Mouse (Mus musculus) common myeloid progenitor, adult 5-6 weeks (primary cell): ENCODE measurements around the gene Has3. TPM values are rescaled to one million over a fixed set of nuclear protein-coding genes. Genes with fewer than 3 reads are reported as not detected.

Source experiments
- ATAC-seq: replicated peaks from 2 replicates; pipeline ENCODE4 v1.8.0; 2016; ENCODE audit warnings: low read depth, mild to moderate bottlenecking, moderate TSS enrichment, inconsistent platforms; ENCODE audit not compliant: poor library complexity, severe bottlenecking
- total RNA-seq: library from RNA; stranded (forward); fragments of 200-1000, 187-1606 nt; gene quantifications from 2 replicates; pipeline ENCODE4 v1.2.3, GENCODE M21; 2017

Has3 gene
- 1.4 and 2.5 TPM in 2 replicates for total RNA-seq

DNA sequence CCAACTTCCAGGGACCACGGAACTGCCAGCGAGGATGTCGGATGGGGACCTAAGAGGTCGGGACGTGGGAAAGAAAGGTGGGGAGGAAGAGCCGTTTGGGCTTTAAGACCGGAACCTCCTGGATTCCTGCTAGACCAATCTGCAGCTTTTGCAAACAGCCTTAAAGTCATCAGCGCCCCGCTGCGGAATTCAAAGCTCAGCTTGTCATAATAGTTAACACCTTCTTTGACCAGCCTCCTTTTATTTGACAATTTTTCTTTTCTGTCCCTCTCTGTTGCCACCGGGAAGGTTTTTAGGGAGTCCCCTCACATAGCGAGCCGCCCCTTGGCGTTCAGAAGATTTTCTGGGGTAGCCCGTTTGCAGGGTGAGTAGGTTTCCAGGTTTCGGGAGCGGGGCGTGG, at the start of gene Has3:
TSS of gene Has3 (plus strand) at position 192 of the 400 bp plus-strand sequence.
- ATAC-seq, result no peak

DNA sequence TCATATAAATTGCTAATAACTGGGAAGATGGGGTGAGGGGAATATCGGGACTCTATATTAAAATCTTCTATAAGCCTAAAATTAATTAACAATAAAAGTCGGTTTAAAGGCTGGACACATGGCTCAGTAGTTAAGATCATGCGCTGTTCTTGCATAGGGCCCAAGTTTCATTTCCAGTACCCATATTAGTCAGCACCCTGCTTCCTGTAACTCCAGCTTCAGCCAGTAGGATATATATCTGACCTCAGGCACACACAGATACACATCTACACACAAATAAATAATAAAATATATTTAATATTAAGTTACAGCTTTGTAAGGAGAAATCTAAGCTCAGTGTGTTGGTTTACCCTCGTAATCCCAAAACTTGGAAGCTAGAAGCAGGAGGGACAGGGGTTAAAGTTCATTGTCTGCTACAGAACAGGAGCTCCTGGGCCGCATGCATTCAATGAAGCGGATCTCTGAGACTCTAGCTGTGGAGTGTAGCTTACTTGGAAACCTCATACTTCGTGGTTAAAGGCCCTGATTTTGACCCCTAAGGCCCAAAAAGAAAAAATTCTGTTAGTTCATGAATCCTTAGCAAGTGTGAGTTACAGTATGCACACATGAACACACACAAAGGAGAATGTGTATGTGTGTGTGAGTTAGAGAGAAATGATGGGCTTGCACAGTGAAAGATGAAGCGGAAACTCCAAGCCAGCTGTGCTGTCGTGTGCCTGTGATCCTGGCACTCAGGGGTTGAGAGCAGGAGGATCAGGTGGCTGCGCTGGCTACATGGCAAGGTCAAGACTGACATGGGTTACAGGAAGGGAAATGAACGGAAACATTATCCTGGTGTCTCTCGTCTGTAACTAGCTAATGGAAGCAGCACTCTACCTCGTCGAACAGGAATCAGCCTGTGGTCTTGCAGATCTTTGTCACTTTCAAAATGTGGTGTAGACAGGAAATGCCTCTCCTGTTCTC, 49.2 kb upstream of the Has3 start:
- ATAC-seq, result peak; percentile 47; the same call in 1 of the 2 replicates

DNA sequence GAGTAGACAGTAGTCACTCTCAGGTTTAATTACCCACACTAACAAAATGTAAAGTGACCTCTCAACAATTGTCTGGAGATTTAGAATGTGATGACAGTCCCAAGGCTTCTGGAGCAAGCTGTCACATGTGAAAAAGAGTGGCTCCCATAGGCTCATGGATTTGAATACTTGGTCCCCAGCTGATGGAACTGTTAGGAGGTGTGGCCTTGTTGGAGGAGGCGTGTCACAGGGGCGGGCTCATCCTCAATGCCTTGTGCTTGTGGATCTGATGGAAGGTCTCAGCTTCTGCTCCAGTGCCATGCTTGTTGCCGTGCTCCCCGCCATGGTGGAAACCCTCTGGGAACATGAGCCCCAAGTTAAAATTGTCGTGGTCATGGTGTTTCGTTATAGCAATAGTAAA, 41.1 kb upstream of the Has3 start:
- no peak for ATAC-seq

DNA sequence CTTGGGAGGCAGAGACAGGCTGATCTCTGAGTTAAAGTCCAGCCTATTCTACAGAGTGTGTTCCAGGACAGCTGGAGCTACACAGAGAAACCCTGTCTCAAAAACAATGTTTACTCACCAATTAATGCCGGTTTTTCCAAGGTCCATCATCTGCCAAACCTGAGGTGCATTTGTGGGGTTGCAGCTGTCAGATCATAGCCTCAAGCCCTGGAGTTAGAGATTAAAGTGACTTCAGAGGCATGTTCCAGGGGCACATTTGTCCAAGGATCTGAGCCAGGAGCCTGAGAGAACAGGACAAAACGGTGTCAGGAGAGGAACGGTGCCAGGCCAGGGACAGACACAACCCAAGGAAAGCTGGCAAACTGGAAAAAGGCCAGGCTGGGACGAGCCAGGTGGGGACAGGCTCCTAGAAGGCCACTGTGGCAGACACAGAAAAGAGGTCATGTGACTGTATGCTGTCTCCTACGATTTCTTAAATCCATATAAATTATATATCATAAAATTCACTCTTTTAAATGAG, 40.5 kb upstream of the Has3 start:
- no peak for ATAC-seq

DNA sequence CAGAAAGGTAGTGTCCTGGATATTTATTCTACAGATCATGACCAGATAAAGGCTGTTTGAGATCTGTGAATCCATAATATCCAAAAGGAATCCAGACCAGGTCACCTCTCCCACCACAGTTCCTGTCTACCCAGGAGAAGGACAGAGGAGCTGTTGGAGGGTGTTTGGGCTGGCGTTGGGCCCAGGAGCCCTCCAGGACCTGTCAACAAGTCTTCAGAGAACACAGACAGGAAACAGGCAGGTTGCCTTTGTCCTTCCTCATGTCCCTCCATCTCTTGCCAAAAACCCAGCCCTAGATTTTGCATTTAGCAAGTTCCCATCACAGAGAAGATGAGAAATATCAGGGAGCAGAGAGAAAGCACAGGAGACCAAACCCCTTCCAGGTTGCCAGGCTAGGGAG, 35.1 kb upstream of the Has3 start:
- no peak for ATAC-seq

DNA sequence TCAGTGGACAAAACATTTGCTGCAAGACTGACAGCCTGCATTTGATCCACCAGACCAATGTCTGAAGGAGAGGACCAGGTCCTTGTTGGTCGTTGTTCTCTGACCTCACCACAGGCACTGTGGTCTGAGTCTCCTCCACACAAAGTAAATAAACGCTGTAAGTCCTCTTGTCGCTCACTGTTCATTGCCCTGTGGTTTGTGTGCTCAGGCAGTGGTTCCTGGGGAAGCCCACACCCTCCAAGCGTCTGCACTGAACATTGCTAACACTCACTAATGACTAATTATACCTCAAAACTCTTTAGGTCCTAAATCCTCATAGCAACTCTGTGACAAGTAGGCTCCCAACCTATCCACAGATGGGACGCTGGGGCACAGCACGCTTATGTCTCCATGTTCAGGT, 33.5 kb upstream of the Has3 start:
- peak; percentile 45 for ATAC-seq

DNA sequence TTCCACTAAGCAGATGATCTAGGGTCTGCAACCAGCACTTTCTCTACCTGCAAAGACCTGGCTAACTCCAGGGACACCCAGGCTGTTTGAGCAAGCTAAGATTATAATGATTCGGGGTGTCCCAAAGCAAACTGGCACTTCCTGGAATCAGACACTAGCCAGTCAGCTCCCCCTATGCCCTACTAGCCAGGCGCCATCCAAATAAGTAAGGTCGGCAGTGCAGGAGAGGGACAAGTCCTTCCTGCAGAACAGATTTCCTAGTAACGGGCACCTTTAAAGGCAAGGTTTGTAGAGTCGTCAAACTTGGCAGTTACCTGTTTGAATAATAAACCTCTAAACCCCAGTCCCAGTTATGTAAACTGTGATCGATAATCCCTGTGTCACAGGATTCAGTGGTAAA, 31.2 kb upstream of the Has3 start:
- ATAC-seq, result no peak

DNA sequence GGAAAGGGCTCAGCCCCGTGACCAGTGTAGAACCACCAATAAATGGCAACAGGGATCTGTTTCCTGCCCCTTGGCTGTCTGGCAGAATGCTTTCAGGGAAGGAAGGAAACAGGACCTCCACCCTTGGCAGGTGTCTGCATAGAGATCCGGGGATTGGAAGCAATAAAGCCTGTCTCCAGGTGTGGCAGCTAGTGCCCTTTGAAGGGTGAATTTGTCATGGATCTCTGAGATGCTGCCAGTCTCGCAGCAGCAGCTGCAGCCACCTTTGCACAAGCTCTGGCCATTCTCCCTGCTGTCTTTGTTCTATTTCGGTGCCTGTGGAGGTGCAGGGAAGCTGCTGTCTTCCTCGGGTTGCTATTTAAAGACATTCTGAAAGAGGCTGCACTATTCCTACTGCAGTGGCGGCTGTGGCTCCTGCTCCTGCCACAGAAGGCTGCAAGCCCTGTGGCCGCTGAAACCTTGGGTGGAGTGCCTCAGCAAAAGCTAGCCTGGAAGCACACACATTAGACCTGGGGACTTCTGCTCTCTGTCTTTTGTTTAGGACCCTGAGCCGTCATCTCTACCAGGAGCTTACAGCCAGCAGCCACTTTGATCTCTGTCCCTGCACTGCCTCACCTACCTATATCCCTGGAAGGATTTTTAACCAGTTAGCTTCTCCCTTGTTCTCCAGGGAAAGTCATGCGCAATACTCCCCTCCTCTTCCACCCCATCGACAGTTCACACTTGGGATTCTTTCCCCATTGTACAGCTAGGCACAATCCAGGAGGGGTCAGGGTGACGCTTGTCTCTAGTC, 30.6 kb upstream of the Has3 start:
- ATAC-seq, result no peak

DNA sequence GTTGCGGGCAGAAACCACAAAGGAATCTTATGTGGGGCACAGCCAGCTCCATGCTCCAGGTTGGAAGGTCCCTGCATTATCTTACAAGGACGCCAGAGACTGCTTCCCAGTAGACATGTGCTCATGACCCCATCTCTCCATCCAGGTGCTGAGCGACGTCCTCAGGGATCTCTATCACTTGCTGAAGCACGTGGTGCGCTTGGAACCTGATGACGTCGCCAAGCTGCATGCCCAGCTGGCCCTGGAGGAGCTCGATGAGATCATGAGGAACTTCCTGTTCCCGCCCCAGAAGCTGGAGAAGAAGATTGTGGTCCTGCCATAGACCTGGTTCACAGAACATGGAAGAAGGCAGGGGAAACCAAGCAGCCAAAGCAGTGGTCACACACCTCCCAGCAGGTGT, 20.0 kb upstream of the Has3 start:
- no peak for ATAC-seq

DNA sequence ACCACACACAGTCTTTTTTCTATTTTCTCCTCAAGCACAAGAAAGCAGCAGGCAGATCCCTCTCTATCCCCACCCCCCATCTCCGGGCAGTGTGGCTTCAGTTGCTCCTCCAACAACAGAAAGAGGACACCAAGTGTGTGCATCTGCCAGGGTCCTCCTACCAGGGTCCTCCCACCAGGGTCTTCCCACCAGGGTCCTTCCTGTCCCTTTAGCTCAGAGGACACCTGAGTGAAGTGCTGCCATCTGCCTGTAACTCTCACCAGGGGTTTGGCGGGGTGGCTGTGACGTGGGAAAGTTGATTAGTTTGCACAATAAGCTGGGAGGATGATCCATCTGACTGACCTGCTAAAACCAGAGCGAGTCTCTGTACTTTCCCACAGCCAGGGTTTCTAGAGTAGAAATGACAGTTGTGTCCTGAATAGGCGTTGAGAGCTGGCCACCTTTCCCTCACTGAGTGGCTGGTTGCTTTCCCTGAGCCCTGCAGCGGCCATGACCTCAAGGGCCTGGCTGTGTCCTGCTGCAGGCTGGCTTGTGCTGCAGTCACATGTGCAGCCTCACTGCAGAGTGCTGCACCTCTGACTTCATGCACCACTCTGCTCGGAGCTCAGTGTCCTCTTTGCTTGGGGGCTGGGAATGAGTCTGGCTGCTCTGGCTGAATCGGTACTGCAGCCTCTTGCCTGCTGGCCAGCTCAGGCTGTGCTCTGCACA, 15.4 kb upstream of the Has3 start:
- no peak for ATAC-seq

DNA sequence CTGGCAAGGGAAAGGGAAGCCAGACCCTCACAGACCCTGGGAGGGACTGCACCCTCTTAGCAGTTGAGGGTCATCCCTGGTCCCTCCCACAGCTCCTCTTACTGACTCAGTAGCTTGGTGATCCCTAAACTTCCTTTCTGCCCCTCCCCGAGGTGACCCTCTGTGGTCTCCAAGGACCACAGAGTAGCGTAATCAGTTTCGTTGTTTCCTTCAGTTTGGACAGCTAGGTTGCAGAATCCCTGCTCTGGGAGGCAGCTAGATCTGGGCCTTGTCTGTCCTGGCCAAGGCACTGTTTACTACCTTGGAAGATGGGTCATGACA, 14.8 kb upstream of the Has3 start:
- ATAC-seq, result 0 out of 2 replicates have a peak, but pooled peaks have one; percentile 29

DNA sequence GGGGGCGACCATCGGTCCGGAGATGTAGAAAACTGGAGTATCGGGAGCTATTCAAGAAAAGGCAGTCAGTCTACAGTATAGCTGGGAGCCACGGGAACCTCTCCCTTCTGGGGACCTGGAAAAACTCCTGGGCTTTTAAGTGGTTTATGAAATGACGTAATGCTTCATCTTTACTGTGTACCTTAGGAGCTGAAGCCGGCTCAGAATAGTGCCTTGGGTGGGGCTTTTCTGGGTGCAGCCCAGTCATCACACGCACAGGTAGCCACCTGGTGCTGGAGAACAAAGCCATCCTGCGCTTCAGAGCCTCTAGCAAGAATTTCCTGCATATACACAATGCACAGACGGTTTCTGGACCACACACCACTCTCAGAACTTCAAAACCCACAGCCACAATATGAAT, 7.2 kb upstream of the Has3 start:
- ATAC-seq, result no peak

DNA sequence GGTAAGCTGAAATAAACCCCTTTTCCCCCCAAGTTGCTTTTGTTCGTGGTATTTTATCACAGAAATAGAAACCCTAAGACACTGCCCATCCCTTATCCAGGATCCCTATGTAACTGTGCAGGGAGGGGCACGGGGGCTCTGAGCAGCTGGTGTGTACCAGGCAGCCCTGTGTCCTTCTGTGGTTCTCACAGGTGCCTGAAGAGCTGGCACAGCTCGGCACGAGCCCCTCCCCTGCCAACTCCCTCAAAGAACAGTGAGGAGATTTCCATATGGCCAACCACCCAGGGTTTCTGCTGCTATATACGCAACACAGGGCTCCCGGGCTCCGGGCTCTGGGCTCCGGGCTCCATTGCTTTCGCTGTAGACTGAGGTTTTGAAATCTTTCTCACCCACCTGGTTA, 4.7 kb upstream of the Has3 start:
- ATAC-seq, result no peak

DNA sequence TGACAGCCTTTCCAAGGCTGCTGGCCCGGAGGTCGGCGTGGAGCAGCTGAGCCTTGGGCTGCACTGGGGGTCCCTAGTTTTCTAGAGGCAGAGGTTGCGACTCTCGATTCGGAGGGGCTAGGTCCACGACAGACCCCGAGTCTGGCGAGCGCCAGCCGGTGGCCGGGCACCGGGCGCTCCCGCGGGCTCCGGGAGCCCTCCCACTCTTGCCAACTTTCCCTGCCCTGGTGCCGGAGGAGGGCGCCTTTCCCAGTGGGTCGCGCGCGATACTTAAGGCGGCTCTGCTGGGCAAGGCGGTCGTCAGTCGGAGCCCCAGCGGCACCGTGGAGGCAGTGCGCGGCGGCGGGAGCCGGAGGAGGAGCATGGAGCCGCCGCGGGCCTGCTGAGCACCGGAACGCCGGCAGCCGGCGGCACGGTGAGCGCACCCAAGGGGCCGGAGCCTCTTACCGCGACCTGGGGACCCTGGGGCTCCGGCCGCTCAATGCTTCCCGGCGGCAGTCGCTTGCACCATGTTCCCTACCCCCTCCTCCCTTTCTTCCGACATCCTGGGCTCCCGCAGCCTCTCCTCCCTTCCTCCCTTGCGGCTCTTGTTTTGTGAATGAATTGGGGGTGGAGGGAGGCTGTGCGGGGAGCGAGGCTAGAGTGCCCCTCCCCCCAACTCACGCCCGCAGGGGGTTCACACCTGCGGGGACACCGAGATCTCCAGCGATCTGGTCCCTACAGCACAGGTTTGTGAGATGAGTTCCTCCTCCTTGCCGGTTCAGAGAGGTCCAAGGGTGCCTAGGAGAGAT, 690 bp downstream of the Has3 start:
- peak; percentile 59 for ATAC-seq

DNA sequence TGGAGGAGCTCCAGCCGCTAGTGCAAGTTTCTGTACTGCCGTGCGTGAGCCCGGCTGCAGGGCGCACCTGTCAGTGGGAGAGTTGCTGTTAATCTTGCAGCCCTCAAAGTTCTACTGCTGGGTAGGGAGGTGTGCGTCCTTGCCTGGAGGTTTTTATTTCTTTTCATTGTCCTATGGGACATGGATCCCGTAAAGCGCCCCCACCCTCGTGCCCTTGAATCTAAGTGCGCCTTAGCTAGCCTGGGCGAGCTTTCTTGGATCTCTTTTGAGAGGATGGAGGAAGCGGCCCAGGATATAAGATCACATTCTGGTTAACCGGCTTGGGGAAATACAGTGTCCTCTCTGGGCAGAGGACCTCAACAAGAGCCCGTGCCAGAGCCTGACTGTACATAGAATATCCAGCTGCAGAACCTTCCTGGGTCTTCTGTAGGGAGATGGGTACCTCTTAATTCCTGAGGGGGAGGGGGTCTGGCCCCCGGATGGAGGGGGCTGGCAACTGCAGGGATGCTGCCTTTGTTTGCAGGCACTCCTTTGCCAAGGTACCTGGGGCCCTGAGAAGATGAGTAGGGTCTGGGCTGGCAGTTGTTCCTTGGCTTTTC, 1.4 kb downstream of the Has3 start:
- ATAC-seq, result peak; percentile 9; the same call in 1 of the 2 replicates

DNA sequence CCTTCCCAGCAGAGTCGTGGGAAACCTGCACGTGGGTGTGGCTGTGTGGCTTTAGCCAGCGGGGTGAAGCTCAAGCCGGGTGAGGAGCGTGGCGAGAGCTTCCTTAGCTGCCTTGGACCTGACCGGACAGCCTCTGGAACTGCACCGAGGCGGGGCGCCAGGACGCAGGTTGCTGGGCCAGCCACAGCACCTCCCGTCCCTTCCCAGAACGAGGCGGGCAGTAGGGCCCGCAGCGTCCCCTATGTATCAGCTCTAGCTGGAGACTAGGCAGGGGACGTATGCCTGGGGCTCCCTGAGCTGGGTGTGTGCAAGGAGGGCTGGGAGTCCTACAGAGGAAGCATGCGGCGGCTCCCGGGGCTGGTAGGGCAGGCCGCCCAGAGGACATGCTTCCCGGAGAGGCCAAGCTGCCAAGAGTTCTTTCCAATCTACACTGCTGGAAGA, 1.9 kb downstream of the Has3 start:
- ATAC-seq, result peak; percentile 48

DNA sequence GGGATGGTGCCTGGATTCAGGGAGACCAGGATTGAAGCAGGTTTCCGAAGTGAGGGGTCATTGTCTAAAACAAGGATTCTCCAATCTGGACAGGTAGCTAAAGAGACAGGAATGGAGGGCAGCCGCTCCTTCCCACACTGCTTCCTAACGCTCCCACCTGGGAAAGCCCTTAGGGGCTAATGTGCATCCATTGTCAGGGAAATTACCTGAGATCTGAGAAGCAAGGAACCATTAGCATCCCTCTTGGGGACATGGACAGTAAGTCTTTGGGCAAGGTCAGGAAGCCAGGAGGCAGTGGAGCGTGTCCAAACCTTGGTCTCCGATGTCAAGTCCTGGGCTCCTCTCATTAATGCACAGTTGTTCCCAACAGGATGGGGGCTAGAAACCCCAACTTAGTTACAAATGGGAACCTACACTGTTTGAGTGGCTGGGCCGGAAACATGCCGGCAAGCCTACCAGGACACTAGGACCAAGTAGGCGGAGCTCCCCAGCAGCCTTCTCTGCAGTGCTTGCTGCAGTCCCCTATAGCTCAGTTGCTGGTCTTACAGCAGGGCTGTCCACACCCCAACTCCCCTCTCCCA, 2.5 kb downstream of the Has3 start:
- ATAC-seq, result no peak

DNA sequence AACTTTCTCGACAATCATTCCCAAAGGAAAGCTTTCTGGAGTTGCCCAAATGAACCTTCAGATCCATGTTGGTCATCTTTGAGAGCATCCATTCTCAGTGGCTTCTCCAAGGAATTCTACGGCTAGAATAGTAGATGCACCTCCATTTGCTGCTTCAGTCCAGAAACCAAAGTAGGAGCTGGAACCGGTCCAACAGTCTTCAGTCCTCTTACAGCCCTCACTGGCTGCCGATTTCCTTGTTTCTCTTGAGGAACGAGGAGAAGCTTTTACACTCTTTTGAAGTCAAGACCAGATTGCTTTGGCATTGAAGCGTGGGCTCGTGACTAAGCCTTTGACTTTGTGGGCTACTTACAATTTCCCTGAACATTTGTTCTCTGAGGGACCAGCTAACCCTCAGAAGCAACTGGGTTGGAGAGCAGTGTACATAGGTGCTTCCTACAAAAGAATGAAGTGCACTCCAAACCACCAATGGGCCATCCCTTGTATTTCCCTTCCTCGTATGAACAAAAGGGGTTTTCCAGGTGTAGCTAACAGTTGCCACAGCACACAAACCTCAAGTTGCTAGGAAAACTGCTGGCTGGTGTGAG, 10.2 kb downstream of the Has3 start:
- ATAC-seq, result no peak
